Mouse (Mus musculus) yolk sac, embryonic 10.5 days (tissue): ENCODE measurements around the gene Arl15.

Source experiments
- DNase-seq: peaks from one replicate; pipeline ENCODE4 v3.0.0-alpha.2; 2017; ENCODE audit warnings: low spot score

Arl15 gene

GRCm38 (mm10) chr13:114106083-114106482 lies 311.8 kb downstream of the Arl15 start:
- no peak for DNase-seq

GRCm38 (mm10) chr13:114107499-114107898 lies 313.2 kb downstream of the Arl15 start:
- no peak for DNase-seq

GRCm38 (mm10) chr13:114109441-114109840 lies 315.1 kb downstream of the Arl15 start:
- no peak for DNase-seq

- no peak for DNase-seq
These were observed 315.5 kb downstream of the Arl15 start for GRCm38 (mm10) chr13:114109845-114110244.

- no peak for DNase-seq
These were observed 319.2 kb downstream of the Arl15 start for GRCm38 (mm10) chr13:114113516-114113915.

GRCm38 (mm10) chr13:114114586-114114985 lies 320.3 kb downstream of the Arl15 start:
- no peak for DNase-seq

GRCm38 (mm10) chr13:114115106-114115505 lies 320.8 kb downstream of the Arl15 start:
- DNase-seq: no peak

GRCm38 (mm10) chr13:114118104-114118830 lies 324.0 kb downstream of the Arl15 start:
- no peak for DNase-seq

GRCm38 (mm10) chr13:114119816-114120215 lies 325.5 kb downstream of the Arl15 start:
- DNase-seq: no peak

- no peak for DNase-seq
These were observed 327.3 kb downstream of the Arl15 start for GRCm38 (mm10) chr13:114121591-114121990.

GRCm38 (mm10) chr13:114123391-114123790 lies 329.1 kb downstream of the Arl15 start:
- no peak for DNase-seq

- DNase-seq: no peak
These were observed 330.1 kb downstream of the Arl15 start for GRCm38 (mm10) chr13:114124385-114124784.

- no peak for DNase-seq
These were observed 330.7 kb downstream of the Arl15 start for GRCm38 (mm10) chr13:114124991-114125390.

GRCm38 (mm10) chr13:114128366-114128765 lies 334.1 kb downstream of the Arl15 start:
- DNase-seq: no peak

- DNase-seq: no peak
These were observed 335.7 kb downstream of the Arl15 start for GRCm38 (mm10) chr13:114129986-114130385.

- DNase-seq: no peak
These were observed 336.4 kb downstream of the Arl15 start for GRCm38 (mm10) chr13:114130566-114131319.

GRCm38 (mm10) chr13:114138921-114139320 lies 344.6 kb downstream of the Arl15 start:
- no peak for DNase-seq

GRCm38 (mm10) chr13:114139570-114139969 lies 345.3 kb downstream of the Arl15 start:
- DNase-seq: no peak

GRCm38 (mm10) chr13:114142826-114143225 lies 348.5 kb downstream of the Arl15 start:
- DNase-seq: no peak

GRCm38 (mm10) chr13:114143247-114143646 lies 348.9 kb downstream of the Arl15 start:
- DNase-seq: no peak

GRCm38 (mm10) chr13:114144052-114145046 lies 350.0 kb downstream of the Arl15 start:
- DNase-seq: no peak

- DNase-seq: no peak
These were observed 350.9 kb downstream of the Arl15 start for GRCm38 (mm10) chr13:114145249-114145648.
